Mouse (Mus musculus) neural tube, embryonic 10.5 days (tissue): ENCODE data around the gene Tdrkh.

Experiments
- DNase-seq: peaks from one replicate; pipeline ENCODE4 v3.0.0-alpha.2; 2017; ENCODE audit warnings: low spot score; ENCODE audit errors: extremely low spot score

The Tdrkh gene

GRCm38 (mm10) chr3:94413031-94413679, at the start of gene Tdrkh:
Tdrkh (plus strand) TSS chr3:94413273.
- DNase-seq, result peak; percentile 93

DNA sequence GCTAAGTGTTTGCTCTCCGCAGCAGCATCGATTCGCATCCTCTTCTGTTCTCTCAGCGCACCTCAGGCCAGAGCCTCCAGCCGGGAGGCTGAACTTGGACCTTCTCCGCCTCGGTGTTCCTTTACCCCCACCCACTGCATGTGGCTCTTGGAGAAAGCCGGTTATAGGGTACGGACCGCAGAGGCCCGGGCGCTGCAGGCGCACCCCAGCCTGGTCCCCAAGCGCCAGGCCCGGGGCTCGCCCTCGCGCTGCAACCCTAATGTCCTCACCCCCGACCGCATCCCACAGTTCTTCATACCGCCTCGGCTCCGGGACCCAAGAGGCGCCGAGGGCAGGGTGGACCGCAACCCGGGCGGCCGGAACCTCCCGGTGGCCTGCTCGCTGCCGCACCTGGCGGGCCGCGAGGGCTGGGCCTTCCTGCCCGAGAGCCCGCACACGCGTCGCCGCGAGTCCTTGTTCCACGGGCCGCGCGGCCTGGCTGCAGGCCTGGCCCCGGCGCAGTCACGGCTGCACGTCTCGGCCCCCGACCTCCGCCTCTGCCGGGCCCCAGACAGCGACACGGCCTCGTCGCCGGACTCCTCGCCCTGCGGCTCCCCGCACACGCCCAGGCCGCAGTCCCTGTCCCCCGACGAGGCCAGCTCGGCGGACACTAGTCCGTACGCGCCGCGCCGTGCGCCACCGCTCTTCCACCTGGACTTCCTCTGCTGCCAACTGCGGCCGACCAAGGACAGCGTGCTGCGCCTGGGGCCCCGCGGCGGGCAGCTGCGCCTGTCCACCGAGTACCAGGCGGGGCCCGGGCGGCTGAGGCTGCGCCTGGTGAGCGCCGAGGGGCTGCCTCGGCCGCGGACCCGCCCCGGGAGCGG, 49.6 kb upstream of the Tdrkh start:
- DNase-seq, result peak; percentile 74

GRCm38 (mm10) chr3:94364154-94364526, 48.9 kb upstream of the Tdrkh start:
- DNase-seq, result no peak

GRCm38 (mm10) chr3:94366761-94367160, 46.3 kb upstream of the Tdrkh start:
- peak; percentile 84 for DNase-seq

- no peak for DNase-seq
Observed at GRCm38 (mm10) chr3:94367511-94367910, 45.6 kb upstream of the Tdrkh start.

DNA sequence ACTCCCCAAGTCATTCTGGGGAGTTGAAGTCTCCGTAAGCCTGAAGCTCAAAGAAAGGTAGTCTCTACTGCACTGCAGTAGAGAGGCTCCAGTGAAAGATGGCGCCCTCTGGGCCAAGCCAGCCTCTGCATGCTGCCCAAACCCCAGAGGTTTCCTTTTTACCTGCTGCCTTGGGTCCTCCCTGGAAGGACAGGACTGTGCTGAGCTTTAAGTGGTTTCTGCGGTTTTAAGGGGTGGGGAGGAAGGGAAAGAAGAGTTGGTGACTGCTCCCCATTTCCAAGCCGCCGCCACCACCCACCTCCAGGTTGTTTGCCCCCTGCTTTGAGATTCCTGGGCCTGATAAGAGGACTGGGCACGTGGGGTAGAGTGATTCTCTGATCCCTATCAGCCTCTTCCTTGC, 44.4 kb upstream of the Tdrkh start:
- no peak for DNase-seq

DNA sequence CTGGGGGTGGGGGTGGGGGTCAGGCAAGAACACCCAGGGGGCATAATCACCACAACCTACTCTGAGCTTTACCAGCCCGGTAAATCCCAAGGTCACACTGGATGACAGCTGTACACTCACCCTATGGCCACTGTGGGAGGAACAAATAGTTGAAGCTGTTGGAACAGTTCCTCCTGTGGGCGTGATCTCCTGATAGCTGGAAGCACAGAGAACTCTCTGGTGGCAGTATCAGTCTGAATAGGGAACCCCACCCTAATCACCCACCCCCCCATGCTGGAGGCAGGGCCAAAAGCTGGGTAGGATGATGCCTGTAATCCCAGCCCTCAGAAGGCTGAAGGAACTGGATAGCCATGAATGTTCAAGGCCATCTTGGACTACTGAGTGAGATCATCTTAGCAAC, 43.4 kb upstream of the Tdrkh start:
- no peak for DNase-seq

DNA sequence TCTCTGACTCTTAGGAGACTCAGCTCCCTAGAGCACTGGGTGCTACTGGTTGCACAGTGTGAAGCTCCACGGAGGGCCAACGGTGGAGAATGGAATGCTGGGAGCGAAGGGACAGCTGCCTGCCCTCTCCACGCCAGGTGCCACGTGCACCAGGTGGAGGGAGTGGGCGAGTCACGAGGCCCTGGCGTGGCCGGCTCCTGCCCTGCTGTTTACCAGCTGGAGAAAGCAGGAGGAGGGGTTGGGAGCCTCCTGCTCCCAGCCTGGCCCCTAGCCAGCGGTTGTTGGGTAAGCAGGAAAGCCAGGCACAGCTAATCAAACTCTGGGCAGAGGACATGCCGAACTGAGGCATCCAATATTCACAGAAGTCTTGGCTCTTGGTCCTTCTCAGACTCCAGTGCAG, 41.4 kb upstream of the Tdrkh start:
- DNase-seq, result no peak

GRCm38 (mm10) chr3:94372038-94372437, 41.0 kb upstream of the Tdrkh start:
- DNase-seq, result no peak

DNA sequence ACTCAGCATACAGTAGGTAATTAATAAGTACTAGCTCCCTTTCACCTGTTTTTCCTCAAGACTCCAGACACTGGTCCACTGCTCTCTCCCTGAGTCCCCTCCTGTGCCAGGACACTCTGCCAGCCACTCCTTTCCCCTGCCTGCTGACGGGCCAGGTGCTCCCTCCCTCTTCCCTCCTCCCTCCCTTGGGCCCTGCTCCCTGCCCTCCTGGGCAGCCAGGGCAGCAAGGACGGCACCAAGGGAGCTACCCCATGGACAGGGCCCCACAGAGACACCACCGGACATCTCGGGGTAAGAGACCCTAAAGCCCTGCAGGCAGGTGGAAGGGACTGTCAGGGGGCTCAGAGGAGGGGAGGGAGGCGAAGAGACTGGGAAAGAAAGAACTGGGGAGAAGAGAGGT, 40.4 kb upstream of the Tdrkh start, which contains the start of gene Rorc:
Gene Rorc (plus strand): TSS at position 154 of the 400 bp plus-strand sequence.
- no peak for DNase-seq

DNA sequence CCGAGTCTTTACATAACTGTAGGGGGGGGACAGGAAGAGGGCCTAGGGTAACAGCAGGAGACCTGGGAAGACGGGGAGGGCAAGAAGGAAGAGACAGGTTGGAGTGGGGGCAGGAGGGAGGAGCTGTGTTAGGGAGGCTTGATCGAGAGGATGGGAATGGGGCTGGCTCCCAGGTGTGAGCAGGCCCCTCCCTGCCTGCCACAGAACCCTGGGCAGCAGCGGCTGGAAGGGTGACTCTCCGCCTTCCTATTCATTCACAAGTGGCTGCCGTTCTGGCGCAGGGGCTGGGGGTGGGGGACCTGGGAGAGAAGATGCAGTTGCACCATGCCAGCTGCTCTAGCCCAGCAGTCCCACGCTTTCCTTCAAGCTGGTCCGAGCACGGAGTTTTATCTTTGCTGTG, 40.0 kb upstream of the Tdrkh start:
- DNase-seq, result no peak

GRCm38 (mm10) chr3:94373597-94374011, 39.5 kb upstream of the Tdrkh start:
- DNase-seq, result peak; percentile 29

GRCm38 (mm10) chr3:94374636-94375035, 38.4 kb upstream of the Tdrkh start:
- DNase-seq, result no peak

DNA sequence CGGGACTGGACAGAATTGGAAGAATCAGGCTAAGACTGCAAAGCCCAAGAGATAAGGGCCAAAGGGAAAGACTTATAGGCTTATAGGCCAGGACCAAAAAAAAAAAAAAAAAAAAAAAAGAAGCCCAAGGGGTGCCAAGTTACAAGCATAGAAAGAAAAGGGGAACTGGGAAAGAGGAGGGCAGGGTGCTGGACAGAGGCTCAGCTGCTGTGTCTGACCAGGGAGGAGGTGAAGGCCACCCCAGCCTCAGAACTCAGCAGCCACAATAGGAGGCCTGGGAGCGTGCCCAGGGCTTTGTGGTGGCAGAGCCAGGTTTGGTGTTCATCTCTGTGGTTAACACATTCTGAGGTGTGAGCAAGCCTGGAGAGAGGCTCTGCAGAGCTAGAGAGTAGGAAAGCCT, 37.9 kb upstream of the Tdrkh start:
- no peak for DNase-seq

DNA sequence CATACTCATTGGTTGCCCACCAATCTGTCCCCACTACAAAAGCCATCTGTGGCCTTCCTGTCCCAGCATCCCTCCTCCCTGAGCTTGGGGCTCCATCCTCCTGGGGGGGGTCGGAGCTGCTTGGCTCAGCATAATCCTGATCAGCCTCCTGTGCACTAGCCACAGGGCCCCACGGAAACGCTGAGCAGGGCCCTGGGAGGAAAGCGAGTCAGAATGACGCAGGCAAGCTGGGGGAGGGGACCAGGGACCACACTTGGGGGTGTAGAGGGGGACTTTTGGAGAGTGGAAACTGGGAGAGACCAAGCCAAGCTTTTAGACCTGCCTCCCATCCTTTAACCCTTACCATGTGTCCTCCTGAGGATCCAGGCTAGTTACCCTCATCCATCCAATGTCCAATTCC, 37.2 kb upstream of the Tdrkh start:
- DNase-seq, result no peak

DNA sequence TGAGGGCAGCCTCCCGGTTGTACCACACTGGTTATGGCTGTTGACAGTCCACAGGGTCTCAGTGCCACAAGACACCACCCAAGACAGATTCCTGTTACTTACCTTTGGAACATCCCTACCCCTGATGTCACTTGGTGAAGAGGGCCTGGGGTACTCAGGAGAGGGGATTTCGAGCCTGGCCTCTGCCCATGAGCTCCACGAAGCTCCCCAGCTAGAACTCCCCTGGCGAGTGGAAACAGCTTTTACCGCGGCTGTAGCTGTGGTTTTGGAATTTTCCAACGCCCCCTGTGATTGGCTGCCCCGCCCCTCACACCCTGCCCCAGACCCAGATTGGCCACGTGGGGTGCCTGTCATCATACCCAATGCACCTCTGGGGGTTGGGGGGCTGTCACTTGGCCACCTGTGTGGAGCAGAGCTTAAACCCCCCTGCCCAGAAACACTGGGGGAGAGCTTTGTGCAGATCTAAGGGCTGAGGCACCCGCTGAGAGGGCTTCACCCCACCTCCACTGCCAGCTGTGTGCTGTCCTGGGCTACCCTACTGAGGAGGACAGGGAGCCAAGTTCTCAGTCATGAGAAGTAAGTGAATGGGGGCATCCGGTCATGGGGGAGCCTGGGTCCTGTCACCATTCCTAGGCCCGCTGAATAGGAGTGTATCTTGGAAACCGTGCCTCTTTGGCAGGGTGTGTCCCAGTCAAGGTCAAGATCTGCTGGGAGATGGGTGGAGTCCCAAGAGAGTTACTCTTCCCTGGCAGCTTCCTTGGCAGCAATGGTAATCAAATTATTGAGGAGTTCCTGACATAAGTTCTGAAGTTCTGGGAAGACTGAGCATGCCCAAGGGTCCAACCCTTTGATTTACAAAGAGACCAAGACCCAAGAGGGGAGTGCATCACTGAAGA, 35.8 kb upstream of the Tdrkh start:
- no peak for DNase-seq

DNA sequence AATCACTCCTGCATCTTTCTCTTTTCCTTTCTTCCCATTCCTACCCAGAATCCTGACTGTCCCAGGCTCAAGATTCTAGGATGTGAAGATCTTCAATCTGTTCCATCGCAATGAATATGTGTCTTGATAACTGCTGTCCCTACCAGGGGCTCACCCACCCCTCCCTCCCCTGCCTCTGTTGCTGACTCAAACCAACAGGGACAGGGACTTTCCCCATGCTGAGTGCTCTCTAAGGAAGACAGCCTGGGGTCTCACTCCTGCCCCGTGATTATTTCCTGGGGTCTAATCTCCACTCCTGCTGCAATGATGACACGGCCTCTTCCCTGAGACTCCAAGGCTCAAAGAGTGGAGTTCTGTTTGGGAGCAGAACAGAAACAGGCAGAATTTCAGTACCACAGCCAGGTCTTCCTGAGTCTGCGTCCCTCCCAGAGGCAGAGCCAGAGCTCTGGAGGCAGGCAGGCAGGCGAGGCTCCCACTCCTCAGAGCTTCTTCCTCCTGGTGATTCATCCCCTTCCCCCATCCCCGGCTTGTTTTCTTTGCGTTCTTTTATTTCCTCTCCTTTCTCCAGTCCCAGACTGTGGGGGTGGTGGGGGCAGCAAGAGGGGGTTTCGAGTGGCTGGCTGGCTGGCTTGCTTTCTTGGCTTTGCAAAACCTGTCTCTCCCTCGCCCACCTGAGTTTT, 33.1 kb upstream of the Tdrkh start:
- DNase-seq, result no peak

DNA sequence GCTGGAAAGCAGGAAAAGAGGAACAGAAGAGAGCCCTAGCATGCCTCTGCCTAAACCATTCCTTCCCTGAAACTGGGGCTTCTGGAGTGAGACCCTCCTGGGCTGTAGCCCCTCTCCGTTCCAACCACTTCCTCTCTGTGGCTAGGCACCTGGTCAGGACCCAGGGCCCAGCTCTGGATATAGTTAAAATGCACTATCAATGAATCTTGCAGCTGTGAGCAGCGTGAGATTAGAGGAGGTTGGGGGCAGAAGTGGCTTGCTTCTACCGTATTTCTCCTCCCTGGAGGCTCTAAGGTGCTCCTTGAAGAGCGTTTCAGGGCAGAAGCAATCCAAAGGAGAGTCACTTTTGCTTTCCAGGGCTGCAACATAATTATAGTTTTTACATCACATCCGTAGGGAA, 30.8 kb upstream of the Tdrkh start:
- no peak for DNase-seq

GRCm38 (mm10) chr3:94383476-94383875, 29.6 kb upstream of the Tdrkh start:
- no peak for DNase-seq

DNA sequence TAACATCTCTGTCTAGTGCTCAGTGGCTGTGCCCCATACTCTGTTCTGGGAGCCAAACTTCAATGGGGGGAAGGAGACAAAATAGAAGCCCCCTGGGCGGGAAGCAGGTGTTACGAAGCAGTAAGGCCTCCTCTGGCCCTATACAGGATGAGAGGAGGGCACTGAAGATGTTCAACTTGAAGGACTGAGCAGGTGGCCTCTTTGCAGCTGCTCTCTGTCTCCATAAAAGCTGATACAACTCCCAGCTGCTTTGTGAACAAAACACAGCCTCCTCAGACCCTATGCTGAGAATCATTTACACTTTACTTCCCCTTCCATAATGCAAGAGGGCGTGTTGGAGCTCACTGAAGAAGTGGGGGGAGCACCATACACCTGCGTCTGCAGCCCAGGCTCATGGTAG, 26.4 kb upstream of the Tdrkh start:
- no peak for DNase-seq

- DNase-seq, result no peak
Observed at GRCm38 (mm10) chr3:94387391-94387790, 25.7 kb upstream of the Tdrkh start.
